Mouse (Mus musculus): ENCODE results near the gene Sbf2. TPM values are rescaled to one million over a fixed set of nuclear protein-coding genes. Genes with fewer than 3 reads are reported as not detected.

The Sbf2 gene
- polyA plus RNA-seq, 1 experiment: 49.9 TPM

DNA sequence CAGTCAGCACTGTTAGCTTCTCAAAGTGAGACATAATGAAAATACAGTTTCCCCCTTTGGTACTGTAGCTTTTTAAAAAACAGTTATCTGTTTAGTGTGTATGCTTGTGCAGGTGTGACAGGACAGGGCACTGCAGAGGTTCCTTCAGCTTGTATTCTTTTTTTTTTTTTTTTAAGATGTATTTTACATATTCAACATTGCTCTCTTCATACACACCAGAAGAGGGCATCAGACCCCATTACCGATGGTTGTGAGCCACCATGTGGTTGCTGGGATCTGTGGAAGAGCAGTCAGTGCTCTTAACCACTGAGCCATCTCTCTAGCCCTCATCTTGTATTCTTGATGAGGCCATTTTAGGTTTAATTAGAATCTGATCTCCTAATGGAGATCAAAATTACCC is 289.9 kb downstream of the Sbf2 start:
- Histone ChIP-seq H3K4me3 (ENCODE audit: insufficient read depth, low read length) (no peak overlapping the region), H3K4me1 (ENCODE audit: control insufficient read depth, insufficient read depth, low read length) (peaks cover 5% of the 10 kb centered on the region), H3K27ac (ENCODE audit: insufficient read depth, low read depth, low read length) (no peak overlapping the region)
- TF ChIP-seq CTCF (IDR thresholded peaks at IDR 0.05; ENCODE audit: low read depth, low read length) (no peak), POLR2A (IDR thresholded peaks at IDR 0.05; ENCODE audit: borderline replicate concordance, low read depth, low read length) (no peak)

- H3K4me1 ChIP-seq (ENCODE audit: control insufficient read depth, insufficient read depth, low read length): peaks cover 11% of the 10 kb centered on the region
- TF ChIP-seq CTCF (IDR thresholded peaks at IDR 0.05; ENCODE audit: low read depth, low read length) (no peak), POLR2A (IDR thresholded peaks at IDR 0.05; ENCODE audit: borderline replicate concordance, low read depth, low read length) (no peak)
- no peak overlapping the region for H3K27ac ChIP-seq (ENCODE audit: insufficient read depth, low read depth, low read length)
Measured at GRCm38 (mm10) chr7:110321106-110321505, 293.6 kb downstream of the Sbf2 start.

GRCm38 (mm10) chr7:110318971-110319519 is 295.7 kb downstream of the Sbf2 start:
- no peak overlapping the region for H3K27ac ChIP-seq (ENCODE audit: insufficient read depth, low read depth, low read length)
- no peak overlapping the region for H3K4me3 ChIP-seq (ENCODE audit: insufficient read depth, low read length)
- peaks cover 20% of the 10 kb centered on the region for H3K4me1 ChIP-seq (ENCODE audit: control insufficient read depth, insufficient read depth, low read length)
- no peak for TF ChIP-seq CTCF (IDR thresholded peaks at IDR 0.05; ENCODE audit: low read depth, low read length)
- no peak for TF ChIP-seq POLR2A (IDR thresholded peaks at IDR 0.05; ENCODE audit: borderline replicate concordance, low read depth, low read length)

More at GRCm38 (mm10) chr7:110321106-110321505, 293.6 kb downstream of the Sbf2 start:
- H3K4me3 ChIP-seq (ENCODE audit: insufficient read depth, low read length): no peak overlapping the region

DNA sequence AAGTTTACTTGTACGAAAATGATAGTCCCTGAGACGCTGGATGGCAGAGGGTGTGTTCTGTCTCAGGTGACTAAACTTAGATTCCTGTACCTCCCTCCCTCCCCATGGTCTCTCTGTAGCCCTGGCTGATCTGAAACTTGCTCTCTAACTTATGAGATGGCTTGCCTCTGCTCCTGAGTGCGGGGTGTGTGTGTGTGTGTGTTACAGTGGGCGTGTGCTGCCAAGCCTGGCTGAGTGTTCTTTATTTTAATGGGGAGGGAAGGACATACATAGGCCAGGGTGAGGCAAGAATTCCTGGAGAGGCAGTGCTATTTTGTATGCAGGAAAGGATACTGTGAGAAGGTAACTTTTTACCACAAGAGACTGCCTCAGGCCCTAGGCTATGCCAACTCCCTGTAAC is 297.3 kb downstream of the Sbf2 start:
- H3K27ac ChIP-seq (ENCODE audit: insufficient read depth, low read depth, low read length): no peak overlapping the region
- TF ChIP-seq CTCF (IDR thresholded peaks at IDR 0.05; ENCODE audit: low read depth, low read length) (no peak), POLR2A (IDR thresholded peaks at IDR 0.05; ENCODE audit: borderline replicate concordance, low read depth, low read length) (no peak)
- H3K4me3 ChIP-seq (ENCODE audit: insufficient read depth, low read length): no peak overlapping the region
- peaks cover 29% of the 10 kb centered on the region for H3K4me1 ChIP-seq (ENCODE audit: control insufficient read depth, insufficient read depth, low read length)

DNA sequence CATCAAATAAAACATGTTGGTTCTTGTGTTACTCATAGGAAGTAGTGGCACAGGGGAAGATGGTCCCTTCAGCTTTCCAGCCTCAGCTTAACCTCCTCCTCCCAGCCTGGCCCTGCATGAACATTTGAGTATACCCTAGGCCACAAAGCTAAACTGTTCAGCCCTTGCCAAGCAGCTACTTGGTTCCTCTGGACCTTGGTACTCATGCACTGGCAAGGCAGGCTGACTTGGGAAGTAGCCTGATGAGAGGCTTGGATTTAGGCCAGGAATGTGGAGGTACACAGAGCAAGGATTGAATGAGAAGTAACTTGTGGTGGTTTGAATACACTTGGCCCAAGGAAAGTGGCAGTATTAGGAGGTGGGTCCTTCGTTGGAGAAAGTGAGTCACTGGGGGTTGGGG is 299.4 kb downstream of the Sbf2 start:
- Histone ChIP-seq H3K27ac (ENCODE audit: insufficient read depth, low read depth, low read length) (no peak overlapping the region), H3K4me3 (ENCODE audit: insufficient read depth, low read length) (no peak overlapping the region), H3K4me1 (ENCODE audit: control insufficient read depth, insufficient read depth, low read length) (peaks cover 40% of the 10 kb centered on the region)
- TF ChIP-seq POLR2A (IDR thresholded peaks at IDR 0.05; ENCODE audit: borderline replicate concordance, low read depth, low read length) (no peak), CTCF (IDR thresholded peaks at IDR 0.05; ENCODE audit: low read depth, low read length) (no peak)

DNA sequence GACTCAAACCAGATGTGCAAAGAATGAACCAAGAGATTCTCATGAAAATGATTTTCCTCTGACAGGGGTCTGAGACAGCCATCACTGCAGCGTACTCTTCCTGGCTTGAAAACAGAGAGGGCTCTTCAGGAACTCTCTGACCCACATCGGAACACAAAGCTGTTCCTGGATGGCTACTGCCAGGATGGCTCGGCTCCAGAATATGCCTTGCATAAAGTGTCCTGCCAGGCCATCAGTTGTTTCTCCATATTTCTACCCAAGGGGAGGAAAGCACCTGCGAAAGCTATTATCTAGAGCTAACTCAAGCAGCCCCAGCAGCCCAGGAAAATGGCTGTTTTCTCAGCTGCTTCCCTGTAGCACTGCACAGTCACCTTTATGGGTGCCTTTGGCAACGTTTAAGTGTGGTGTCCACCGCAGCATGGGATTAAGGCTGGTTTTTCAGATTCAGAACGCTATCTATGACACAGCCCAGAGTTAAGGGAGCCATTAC is 300.3 kb downstream of the Sbf2 start:
- no peak for TF ChIP-seq POLR2A (IDR thresholded peaks at IDR 0.05; ENCODE audit: borderline replicate concordance, low read depth, low read length)
- TF ChIP-seq CTCF (IDR thresholded peaks at IDR 0.05; ENCODE audit: low read depth, low read length): no peak
- H3K27ac ChIP-seq (ENCODE audit: insufficient read depth, low read depth, low read length): peak overlapping the region; percentile 83
- no peak overlapping the region for H3K4me3 ChIP-seq (ENCODE audit: insufficient read depth, low read length)

DNA sequence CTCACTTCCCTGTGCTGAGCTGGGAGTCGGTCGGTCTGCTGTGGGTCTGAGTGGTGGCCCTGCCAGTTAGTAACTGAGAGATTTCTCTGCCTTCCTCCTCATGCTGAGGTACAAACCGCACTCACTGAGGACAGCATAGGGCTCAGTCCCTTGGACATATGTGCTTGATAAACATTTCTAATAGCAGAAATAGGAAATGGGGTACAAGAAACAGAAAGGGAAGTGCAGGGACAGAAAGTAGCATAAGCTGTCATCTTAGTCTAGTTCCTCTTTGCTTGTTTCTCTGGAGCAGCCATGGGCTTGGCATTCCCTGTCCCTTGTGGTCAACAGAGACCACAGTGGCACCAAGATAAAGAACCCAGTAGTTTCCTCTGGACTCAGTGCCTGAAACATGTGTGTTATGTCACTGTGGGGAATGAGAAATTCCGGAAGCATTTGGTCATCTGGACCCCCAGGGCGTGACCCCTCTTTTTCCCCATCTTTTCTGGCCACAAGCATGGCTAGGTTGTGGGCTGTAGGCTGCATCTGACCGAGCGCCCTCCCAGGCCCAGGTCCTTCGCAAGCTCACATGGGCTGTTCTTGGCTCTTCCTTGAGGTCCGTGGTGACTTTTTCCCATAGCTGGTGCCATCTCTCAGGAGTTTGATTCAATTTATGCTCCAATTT is 301.2 kb downstream of the Sbf2 start:
- Histone ChIP-seq H3K4me1 (ENCODE audit: control insufficient read depth, insufficient read depth, low read length) (peaks cover 36% of the 10 kb centered on the region), H3K4me3 (ENCODE audit: insufficient read depth, low read length) (no peak overlapping the region), H3K27ac (ENCODE audit: insufficient read depth, low read depth, low read length) (peak overlapping the region; percentile 83)
- TF ChIP-seq CTCF (IDR thresholded peaks at IDR 0.05; ENCODE audit: low read depth, low read length) (no peak), POLR2A (IDR thresholded peaks at IDR 0.05; ENCODE audit: borderline replicate concordance, low read depth, low read length) (no peak)

More for the DNA sequence above, 300.3 kb downstream of the Sbf2 start:
- peaks cover 42% of the 10 kb centered on the region for H3K4me1 ChIP-seq (ENCODE audit: control insufficient read depth, insufficient read depth, low read length)

- TF ChIP-seq CTCF (IDR thresholded peaks at IDR 0.05; ENCODE audit: low read depth, low read length): no peak
- TF ChIP-seq POLR2A (IDR thresholded peaks at IDR 0.05; ENCODE audit: borderline replicate concordance, low read depth, low read length): no peak
Measured at GRCm38 (mm10) chr7:110309246-110309645, 305.5 kb downstream of the Sbf2 start.

DNA sequence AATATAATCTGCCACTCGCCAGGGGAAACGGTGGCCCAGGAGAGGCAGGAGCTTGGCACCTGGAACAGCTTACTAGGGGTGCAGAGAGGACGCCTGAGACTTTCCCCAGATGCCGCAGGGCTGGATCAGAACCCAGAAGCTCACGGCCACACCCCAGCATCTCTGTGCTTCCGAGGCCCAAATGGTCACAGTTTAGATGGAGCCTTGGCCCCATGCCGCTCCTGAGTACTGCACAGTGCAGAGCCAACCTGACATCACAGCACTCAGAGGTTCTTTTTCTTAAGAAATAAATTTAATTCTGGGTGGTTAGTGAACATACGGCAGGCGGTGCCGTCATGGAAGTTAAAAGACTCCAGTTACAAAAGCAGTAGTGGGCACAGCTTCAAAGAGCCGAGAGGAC is 307.0 kb downstream of the Sbf2 start:
- Histone ChIP-seq H3K27ac (ENCODE audit: insufficient read depth, low read depth, low read length) (no peak overlapping the region), H3K4me1 (ENCODE audit: control insufficient read depth, insufficient read depth, low read length) (peaks cover 21% of the 10 kb centered on the region), H3K4me3 (ENCODE audit: insufficient read depth, low read length) (no peak overlapping the region)
- TF ChIP-seq POLR2A (IDR thresholded peaks at IDR 0.05; ENCODE audit: borderline replicate concordance, low read depth, low read length) (no peak), CTCF (IDR thresholded peaks at IDR 0.05; ENCODE audit: low read depth, low read length) (no peak)

More at GRCm38 (mm10) chr7:110309246-110309645, 305.5 kb downstream of the Sbf2 start:
- peaks cover 28% of the 10 kb centered on the region for H3K4me1 ChIP-seq (ENCODE audit: control insufficient read depth, insufficient read depth, low read length)
- H3K4me3 ChIP-seq (ENCODE audit: insufficient read depth, low read length): no peak overlapping the region
- no peak overlapping the region for H3K27ac ChIP-seq (ENCODE audit: insufficient read depth, low read depth, low read length)

- TF ChIP-seq CTCF (IDR thresholded peaks at IDR 0.05; ENCODE audit: low read depth, low read length): no peak
- no peak for TF ChIP-seq POLR2A (IDR thresholded peaks at IDR 0.05; ENCODE audit: borderline replicate concordance, low read depth, low read length)
- no peak overlapping the region for H3K27ac ChIP-seq (ENCODE audit: insufficient read depth, low read depth, low read length)
- H3K4me1 ChIP-seq (ENCODE audit: control insufficient read depth, insufficient read depth, low read length): peaks cover 10% of the 10 kb centered on the region
- H3K4me3 ChIP-seq (ENCODE audit: insufficient read depth, low read length): no peak overlapping the region
Measured at GRCm38 (mm10) chr7:110306281-110306680, 308.4 kb downstream of the Sbf2 start.
